In the genomic region with DNA sequence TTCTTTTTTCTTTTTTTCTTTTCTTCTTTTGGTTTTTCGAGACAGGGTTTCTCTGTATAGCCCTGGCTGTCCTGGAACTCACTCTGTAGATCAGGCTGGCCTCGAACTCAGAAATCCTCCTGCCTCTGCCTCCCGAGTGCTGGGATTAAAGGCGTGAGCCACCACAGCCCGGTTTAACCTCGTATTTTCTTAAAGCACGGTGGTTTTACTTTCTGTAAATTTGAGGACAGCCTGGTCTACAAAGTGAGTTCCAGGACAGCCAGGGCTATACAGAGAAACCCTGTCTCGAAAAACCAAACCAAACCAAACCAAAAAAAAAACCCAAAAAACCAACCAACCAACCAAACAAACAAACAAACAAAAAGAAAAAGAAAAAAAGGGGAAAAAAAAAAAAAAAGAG, we compare ENCODE assay signal across 9 mouse cellular contexts. TPM values are rescaled to one million over a fixed set of nuclear protein-coding genes. Genes with fewer than 3 reads are reported as not detected.
A peak's percentile ranks its signal among the peaks of the same experiment; 100 is the strongest.
DNase-seq lines count a peak whose midpoint lies in the region; ATAC-seq and TF ChIP-seq lines count a peak whose summit lies in the region.
"Not testable (repeated sequence)": the region's sequence is repeated elsewhere in the genome, so short reads cannot be mapped to it uniquely, and the experiment has no call there.
"Had no signal": no experiment of that assay in that cellular context is flagged by ENCODE, and none has a peak within 500 bp of the region (broad histone marks: within the 10 kb centered on the region; RNA-seq: fewer than 3 reads in every experiment).

No protein-coding gene starts in this region.

- peaks cover 41% of the 10 kb centered on the region for H3K4me1 ChIP-seq in E14TG2a.4 (replicated peaks; ENCODE audit: low read depth, low read length)
- H3K4me1 ChIP-seq in embryonic facial prominence, embryonic 13.5 days; midbrain, embryonic 13.5 days (replicated peaks); stomach, embryonic 15.5 days: not testable (repeated sequence)
- H3K4me1 ChIP-seq in hindbrain, embryonic 13.5 days (replicated peaks), result peaks cover 11% of the 10 kb centered on the region
- peaks cover 54% of the 10 kb centered on the region for H3K4me1 ChIP-seq in liver, embryonic 15.5 days (replicated peaks)

- H3K27me3 ChIP-seq in E14TG2a.4 (ENCODE audit: insufficient read depth, low read length); embryonic facial prominence, embryonic 13.5 days; midbrain, embryonic 13.5 days; stomach, embryonic 15.5 days (replicated peaks): not testable (repeated sequence)
- H3K27me3 ChIP-seq in hindbrain, embryonic 13.5 days, result 0 out of 2 replicates have a peak, but pooled peaks cover 10% of the 10 kb centered on the region
- peaks cover 11% of the 10 kb centered on the region for H3K27me3 ChIP-seq in liver, embryonic 15.5 days

- H3K9ac ChIP-seq in embryonic facial prominence, embryonic 13.5 days, result peak overlapping the region; percentile 80; the same call in 1 of the 2 replicates
- H3K9ac ChIP-seq in hindbrain, embryonic 13.5 days; midbrain, embryonic 13.5 days (replicated peaks); stomach, embryonic 15.5 days: not testable (repeated sequence)
- H3K9ac ChIP-seq in liver, embryonic 15.5 days, result peak overlapping the region; percentile 86

- not testable (repeated sequence) for DNase-seq in gastrocnemius, adult 2 months; layer of hippocampus, adult 2 months (ENCODE audit: low spot score in 2 of 2)

- peaks cover 12% of the 10 kb centered on the region for H3K9me3 ChIP-seq in E14TG2a.4 (ENCODE audit: low read length)
- not testable (repeated sequence) for H3K9me3 ChIP-seq in embryonic facial prominence, embryonic 13.5 days; hindbrain, embryonic 13.5 days; liver, embryonic 15.5 days (replicated peaks); midbrain, embryonic 13.5 days; stomach, embryonic 15.5 days

- peak overlapping the region; percentile 95; the same call in 1 of the 2 replicates for H3K27ac ChIP-seq in embryonic facial prominence, embryonic 13.5 days
- H3K27ac ChIP-seq in gastrocnemius, adult 2 months, result peak overlapping the region; percentile 91
- H3K27ac ChIP-seq in hindbrain, embryonic 13.5 days; midbrain, embryonic 13.5 days; stomach, embryonic 15.5 days: not testable (repeated sequence)
- peak overlapping the region; percentile 98; the same call in 1 of the 2 replicates for H3K27ac ChIP-seq in layer of hippocampus, adult 2 months
- peak overlapping the region; percentile 89; the same call in 1 of the 2 replicates for H3K27ac ChIP-seq in liver, embryonic 15.5 days (replicated peaks)

- ATAC-seq in embryonic facial prominence, embryonic 13.5 days (ENCODE audit: insufficient number of reproducible peaks, insufficient read depth, low FRiP score, low TSS enrichment, low read depth); hindbrain, embryonic 13.5 days (ENCODE audit: low FRiP score); liver, embryonic 15.5 days (ENCODE audit: insufficient read depth); midbrain, embryonic 13.5 days; stomach, embryonic 15.5 days (ENCODE audit: insufficient read depth, low FRiP score, low read depth): not testable (repeated sequence)

- H3K4me3 ChIP-seq in E14TG2a.4 (replicated peaks; ENCODE audit: low read length), result peak overlapping the region; percentile 87
- H3K4me3 ChIP-seq in embryonic facial prominence, embryonic 13.5 days, result peak overlapping the region; percentile 75
- H3K4me3 ChIP-seq in gastrocnemius, adult 2 months, result peak overlapping the region; percentile 72
- peak overlapping the region; percentile 72 for H3K4me3 ChIP-seq in hindbrain, embryonic 13.5 days
- H3K4me3 ChIP-seq in layer of hippocampus, adult 2 months, result peak overlapping the region; percentile 85
- peak overlapping the region; percentile 83 for H3K4me3 ChIP-seq in liver, embryonic 15.5 days (replicated peaks)
- peak overlapping the region; percentile 70 for H3K4me3 ChIP-seq in midbrain, embryonic 13.5 days (replicated peaks)
- peak overlapping the region; percentile 80 for H3K4me3 ChIP-seq in stomach, embryonic 15.5 days (replicated peaks)

- H3K36me3 ChIP-seq in E14TG2a.4 (ENCODE audit: insufficient read depth, low read length); embryonic facial prominence, embryonic 13.5 days; hindbrain, embryonic 13.5 days; liver, embryonic 15.5 days (replicated peaks); midbrain, embryonic 13.5 days; stomach, embryonic 15.5 days: not testable (repeated sequence)

- peak overlapping the region; percentile 81 for H3K4me2 ChIP-seq in embryonic facial prominence, embryonic 13.5 days
- H3K4me2 ChIP-seq in hindbrain, embryonic 13.5 days, result peak overlapping the region; percentile 67; the same call in 1 of the 2 replicates
- H3K4me2 ChIP-seq in liver, embryonic 15.5 days, result peak overlapping the region; percentile 97
- peak overlapping the region; percentile 67; the same call in 1 of the 2 replicates for H3K4me2 ChIP-seq in midbrain, embryonic 13.5 days (replicated peaks)
- peak overlapping the region; percentile 83 for H3K4me2 ChIP-seq in stomach, embryonic 15.5 days

- intact Hi-C loops in gastrocnemius, adult 2 months (cut with DNase I), result not testable (repeated sequence)

- TF ChIP-seq CTCF in E14TG2a.4 (conservative IDR thresholded peaks at IDR 0.05; ENCODE audit: low read length); gastrocnemius, adult 2 months (IDR thresholded peaks at IDR 0.05); layer of hippocampus, adult 2 months (conservative IDR thresholded peaks at IDR 0.05): not testable (repeated sequence)

- 63% methylated on average over 8 of the region's 8 CpGs for WGBS in embryonic facial prominence, embryonic 13.5 days
- 64% methylated on average over 8 of the region's 8 CpGs for WGBS in hindbrain, embryonic 13.5 days
- whole genome bisulfite sequencing in liver, embryonic 15.5 days (ENCODE audit: insufficient replicate concordance), result 54% methylated on average over 8 of the region's 8 CpGs
- WGBS in midbrain, embryonic 13.5 days, result 64% methylated on average over 8 of the region's 8 CpGs
- 63% methylated on average over 8 of the region's 8 CpGs for WGBS in stomach, embryonic 15.5 days

RNA-seq across cellular contexts. Expression of gene Haao, which starts 13.2 kb away (rescaled TPM):
- polyA plus RNA-seq in embryonic facial prominence, embryonic 13.5 days (2015; fragmentation: Nextera tagmentation; extraction: Ambion mirVana), result 1.5 and 1.7 TPM in 2 replicates
- not detected for total RNA-seq in gastrocnemius, adult 2 months (2021)
- polyA plus RNA-seq in hindbrain, embryonic 13.5 days (2015; fragmentation: Nextera tagmentation; extraction: Ambion mirVana), result 0.31 and 0.36 TPM in 2 replicates
- total RNA-seq in layer of hippocampus, adult 2 months (2021), result not detected
- 57.4 and 80.7 TPM in 2 replicates for polyA plus RNA-seq in liver, embryonic 15.5 days (2015; fragmentation: Nextera tagmentation; extraction: Ambion mirVana)
- polyA plus RNA-seq in midbrain, embryonic 13.5 days (2015; fragmentation: Nextera tagmentation; extraction: Ambion mirVana), result 0.31 TPM in 1 of 2 replicates, not detected in the other
- polyA plus RNA-seq in stomach, embryonic 15.5 days (2015; fragmentation: Nextera tagmentation; extraction: Ambion mirVana), result 2.1 and 5.9 TPM in 2 replicates
- polyA plus RNA-seq: Patski had no signal
